Mouse (Mus musculus) adrenal gland, adult (tissue): ENCODE data around the gene Csmd2.
A peak's percentile ranks its signal among the peaks of the same experiment; 100 is the strongest.
"Not testable (repeated sequence)": the region's sequence is repeated elsewhere in the genome, so short reads cannot be mapped to it uniquely, and the experiment has no call there.

Experiments
- DNase-seq, 2 experiments: peaks; one replicate each; pipeline ENCODE4 v3.0.0; 2022 to 2023; ENCODE audit warnings: low spot score in 1 of 2; ENCODE audit not compliant: inconsistent age in 2 of 2

Csmd2 gene

DNA sequence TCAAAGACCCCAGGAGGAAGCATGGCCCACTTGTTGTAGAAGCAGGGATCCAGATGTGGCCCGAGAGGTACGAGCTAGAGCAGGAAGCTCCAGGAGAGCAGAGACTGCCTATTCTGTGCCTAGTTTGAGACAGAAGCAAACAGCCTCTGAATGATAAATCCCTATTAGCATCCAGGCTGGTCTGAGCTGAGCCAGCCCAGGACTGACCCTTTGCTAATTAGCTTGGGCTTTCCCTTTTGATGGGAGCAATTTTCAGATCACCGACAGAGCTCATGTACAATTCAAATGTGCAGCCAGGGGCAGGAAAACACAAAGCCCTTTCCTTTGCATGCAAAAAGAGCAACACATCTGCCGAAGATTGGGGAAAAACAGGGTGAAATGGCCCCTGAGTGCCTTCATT, 54.2 kb downstream of the Csmd2 start:
- DNase-seq, result no peak

DNA sequence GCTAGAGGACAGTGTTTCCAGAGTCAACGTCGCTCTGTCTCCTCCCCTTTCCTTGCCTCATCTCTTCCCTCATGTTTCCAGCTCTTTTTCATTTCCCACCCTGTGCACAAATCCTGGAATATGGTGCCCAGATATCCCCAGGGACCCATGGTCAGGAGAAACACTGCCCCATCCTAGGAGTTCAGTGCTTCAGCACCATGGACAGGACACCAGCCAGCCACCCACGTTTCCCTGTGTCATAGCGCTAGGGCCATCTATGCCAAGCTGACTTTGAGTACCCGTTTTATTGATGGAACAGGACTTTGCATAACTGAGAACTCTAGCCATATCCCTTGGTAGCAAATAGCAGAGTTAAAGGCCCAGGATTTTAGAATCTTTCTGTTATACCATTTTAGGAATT, 55.0 kb downstream of the Csmd2 start:
- DNase-seq, result peak; percentile 4 to 53

DNA sequence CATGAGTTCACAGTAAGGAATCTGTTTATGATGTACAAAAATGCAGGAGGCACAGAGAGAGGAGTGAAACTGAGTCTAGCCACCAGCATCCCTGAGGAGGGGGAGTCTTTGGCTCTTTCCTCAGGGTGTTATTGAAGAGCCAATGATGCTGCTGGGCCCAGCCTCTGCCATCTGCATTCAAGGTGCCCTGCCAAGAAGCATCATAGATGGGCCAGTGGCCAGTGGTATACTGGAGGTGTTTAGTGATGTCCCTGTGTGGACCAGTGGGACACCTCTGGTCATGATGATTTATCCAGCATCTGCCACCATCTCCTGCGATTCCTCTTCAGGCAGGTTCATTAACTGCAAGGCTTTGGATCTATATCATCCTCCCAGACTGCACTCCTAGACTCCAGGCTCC, 61.1 kb downstream of the Csmd2 start:
- no peak for DNase-seq

DNA sequence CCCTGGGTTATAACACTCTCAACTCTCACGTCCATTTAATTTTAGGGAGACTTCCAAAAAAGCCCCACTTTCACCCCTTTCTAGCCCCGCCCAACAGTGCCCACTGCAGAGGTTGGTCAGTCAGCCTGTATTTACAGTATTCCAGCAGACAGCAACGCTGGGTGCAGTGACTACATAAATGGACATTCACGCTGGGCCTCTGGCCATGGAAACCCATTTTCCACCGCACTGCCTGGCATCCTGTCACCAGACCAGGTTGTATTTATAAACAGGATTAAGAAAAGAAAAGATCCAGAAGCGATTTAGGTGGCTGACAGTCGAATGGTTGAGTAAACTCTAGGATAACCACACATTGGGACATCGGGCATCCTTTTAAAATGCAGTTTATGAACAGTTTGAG, 65.0 kb downstream of the Csmd2 start:
- DNase-seq, result no peak

DNA sequence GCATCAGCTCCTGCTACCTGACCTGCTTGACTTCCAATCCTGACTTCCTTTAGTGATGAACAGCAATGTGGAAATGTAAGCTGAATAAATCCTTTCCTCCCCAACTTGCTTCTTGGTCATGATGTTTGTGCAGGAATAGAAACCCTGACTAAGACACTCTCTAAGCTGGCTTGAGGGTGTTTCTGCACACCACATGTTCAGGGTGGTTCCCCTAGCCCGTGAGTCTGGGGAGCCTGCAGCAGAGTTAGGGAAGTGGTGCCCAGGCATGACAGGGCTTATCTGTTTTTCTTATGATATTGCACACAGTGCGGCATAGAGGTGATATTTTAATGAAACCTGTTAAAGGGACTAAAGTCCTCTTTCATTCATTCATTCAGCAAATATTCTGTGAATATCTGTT, 73.6 kb downstream of the Csmd2 start:
- not testable (repeated sequence) for DNase-seq

DNA sequence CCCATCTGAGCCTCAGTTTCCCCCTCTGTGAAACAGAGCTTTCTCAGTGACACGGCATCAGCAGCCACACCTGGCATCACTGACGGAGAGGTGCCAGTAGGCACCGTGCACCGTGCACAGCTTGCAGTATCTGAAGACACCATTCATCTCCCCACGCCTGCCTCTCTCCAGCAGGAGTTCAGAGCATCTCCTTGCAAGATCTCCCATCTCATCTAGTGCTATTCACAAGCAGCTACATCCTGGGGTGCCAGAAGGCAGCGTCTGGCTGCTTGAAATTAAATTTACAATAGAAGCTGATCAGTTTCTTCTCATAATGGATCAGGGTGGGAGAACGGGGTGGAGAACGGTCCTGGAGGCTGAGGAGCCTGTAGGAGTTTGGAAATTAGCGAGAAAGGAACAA, 79.5 kb downstream of the Csmd2 start:
- DNase-seq, result no peak

DNA sequence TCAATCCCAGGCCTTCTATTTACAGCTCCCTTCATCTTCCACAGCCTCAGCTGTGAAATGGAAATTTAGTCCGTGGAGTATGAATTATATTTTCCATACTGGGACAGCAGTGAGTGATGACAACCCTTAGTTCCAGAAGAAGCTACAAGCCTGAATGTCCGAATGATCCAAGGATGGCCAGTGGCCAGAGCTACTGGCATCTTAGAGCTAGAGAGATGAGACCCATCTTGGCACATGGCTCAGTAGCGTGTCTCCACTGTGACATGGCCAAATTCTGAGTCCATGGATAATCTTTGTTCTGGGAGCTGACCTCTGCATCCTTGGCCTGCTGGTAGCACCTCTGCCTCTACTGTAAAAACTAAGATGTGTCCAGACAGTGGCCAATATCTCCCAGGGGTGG, 96.8 kb downstream of the Csmd2 start:
- no peak for DNase-seq

DNA sequence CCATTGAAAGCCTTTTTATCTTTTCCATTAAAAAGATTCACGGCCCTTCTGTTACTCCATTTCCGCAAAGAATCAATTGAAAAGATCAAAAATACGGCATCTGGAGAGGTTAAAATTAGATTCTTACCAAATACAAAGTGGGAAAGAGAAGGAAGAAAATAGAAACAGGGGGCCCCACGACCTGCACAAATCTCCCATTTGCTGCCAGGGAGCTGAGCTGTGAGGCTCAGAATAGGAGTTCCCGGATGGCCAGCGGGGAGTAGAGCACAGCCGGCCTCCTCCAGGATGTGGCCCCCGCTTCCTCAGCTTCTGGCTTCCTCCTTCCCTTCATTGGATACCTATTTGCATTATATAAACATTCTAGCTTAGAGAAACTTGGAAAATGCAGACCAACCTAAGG, 97.4 kb downstream of the Csmd2 start:
- DNase-seq, result no peak

DNA sequence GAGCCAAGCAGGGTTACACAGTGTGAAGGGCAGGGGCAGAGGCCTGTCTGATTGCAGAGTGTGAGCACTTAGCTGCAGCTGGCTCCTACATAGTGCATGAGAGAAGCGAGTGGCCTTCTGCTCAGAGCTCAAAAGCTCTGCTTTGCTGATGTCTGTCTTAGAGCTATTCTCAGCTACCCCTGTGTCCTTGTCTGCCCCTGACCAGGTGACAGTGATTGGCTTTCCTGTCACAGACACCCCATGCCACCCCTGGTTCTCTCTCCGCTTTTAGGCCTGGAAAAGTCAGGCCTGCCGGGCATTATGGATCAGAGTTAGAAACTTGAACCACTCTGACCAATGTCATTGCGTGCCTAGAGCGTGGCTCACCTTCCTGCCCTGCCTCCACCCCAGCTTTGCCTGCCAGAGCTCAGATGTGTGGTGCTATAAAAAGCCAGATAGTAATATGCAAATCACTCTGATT, 99.5 kb downstream of the Csmd2 start:
- DNase-seq, result no peak

DNA sequence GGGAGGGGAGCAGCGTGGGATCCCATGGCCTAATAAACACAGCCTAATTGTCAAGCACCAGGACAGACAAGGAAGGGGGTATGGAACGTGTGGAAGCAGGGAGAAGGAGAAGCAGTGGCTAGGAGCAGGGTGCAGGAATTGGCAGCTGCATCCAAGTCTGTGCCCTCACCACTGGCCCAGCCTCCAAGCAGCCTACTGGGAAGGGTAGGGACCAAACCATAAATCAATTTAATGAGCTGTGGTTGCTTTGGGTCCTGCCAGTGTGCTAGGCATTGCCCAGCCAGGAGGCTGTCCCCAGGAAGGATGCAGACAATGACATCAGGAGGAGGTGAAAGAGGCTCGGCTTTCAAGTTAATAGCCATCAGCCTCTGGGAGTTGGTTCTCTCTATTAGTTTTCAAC, 100.0 kb downstream of the Csmd2 start:
- DNase-seq, result no peak

DNA sequence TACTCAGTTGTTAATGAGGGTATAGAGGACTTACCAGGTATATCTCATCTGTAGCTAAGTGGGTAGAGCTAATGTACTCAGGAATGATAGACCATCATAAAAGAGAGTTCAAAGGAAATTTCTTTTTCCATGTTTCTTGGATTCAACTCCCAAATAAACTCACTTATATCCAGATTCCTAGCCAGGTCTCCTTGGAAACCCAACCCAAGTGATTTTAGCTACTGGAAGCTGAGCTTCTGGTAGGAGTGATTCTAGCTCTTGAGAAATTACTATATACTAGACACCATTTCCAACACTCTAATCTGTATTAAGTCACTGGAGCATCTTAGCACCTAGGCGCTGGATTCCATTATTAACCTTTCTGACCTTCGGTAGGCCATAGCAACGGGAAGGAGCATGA, 100.6 kb downstream of the Csmd2 start:
- DNase-seq, result no peak

DNA sequence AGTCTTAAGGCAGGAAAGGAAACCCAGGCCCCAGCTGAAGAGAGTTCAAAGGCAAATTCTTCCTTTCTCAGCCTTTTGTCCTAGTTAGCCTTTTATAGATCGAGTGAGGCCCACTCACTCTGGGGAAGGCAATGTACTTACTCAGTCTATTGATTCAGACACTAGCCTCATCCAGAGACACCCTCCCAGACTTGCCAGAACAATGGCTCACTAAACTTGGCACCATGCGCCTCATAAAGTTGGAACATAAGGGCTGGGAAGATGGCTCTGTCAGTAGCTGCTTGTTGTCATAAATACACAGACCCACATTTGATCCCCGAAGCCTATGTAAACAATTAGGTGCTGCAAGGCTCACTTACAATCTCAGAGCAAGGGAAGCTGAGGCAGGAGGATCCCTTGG, 104.3 kb downstream of the Csmd2 start:
- no peak for DNase-seq

DNA sequence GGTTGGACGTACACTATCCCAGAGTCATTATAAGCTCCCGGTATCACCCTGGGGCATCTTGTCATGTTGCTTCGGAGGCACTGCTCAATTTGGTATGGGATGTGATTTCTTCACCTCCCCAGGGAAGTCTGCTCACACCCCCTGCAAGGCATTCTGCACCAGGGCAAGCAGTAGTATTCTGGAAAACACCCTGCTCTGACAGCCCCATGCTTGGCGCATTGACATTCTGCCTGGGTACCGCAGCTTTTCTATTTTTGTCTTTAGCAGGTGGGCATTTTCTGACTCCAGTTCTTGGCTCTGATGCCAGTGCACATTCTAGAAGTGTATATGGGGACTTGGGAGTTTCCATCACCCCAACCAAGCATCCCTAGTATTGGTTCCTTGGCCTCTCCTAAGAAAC, 111.9 kb downstream of the Csmd2 start:
- no peak for DNase-seq

DNA sequence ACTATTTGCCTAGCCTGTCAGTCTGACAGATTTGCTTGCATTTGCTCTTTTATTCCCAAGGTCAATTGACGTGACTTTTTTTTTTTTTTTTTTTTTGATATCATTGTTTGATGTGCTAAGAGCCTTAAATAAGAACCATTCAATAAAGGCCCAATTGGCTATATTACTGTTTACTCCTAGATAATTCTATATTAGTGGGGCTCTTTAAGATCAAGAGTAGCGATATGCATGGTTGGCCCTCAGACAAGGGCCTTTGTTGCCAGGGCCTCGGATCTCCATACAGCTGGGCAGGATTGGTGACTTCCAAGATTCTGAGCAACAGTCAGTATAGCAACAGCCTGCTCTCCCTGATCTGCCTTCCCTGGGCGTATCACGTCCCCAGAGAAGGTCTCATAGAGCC, 112.9 kb downstream of the Csmd2 start:
- DNase-seq, result no peak

DNA sequence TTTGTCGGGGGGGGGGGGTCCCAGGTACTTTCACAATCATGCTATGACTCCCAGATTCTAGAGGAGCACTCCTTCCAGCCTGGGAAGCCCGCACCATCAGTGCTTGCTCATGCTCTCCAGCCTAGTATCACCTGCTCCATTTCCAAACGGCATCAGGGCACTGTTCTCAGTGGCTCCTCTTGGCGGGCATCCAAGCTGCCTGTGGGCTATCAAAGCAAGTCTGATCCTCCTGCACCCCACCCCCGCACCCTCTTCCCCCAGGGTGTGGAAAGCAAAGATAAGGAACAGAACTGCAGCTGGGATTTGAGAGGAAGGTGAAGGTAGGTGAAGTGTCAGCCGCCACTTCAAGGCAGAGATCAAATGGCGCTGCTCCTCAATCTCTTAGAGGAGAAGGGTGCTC, 128.7 kb downstream of the Csmd2 start:
- peak in 1 of 2 experiments; percentile 16 for DNase-seq

DNA sequence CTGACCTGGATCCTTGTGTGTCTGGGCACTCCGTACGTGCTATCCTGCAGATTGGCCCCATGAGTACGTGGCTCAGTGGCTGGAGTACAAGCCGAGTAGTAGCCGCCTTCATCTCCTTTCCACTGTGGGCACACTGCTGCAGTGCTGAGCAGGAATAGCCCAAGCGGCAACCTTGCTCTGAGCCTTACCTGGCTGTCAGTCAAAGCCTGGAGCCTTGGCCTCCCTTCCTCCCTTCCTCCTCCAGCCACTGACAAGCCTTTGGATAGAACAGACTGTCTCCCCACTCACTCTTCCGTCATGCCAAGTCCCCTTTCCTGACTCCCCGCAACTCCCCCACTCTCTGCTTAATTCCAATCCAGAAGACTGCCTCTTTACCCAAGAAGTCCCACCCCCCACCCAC, 135.6 kb downstream of the Csmd2 start:
- DNase-seq, result no peak

DNA sequence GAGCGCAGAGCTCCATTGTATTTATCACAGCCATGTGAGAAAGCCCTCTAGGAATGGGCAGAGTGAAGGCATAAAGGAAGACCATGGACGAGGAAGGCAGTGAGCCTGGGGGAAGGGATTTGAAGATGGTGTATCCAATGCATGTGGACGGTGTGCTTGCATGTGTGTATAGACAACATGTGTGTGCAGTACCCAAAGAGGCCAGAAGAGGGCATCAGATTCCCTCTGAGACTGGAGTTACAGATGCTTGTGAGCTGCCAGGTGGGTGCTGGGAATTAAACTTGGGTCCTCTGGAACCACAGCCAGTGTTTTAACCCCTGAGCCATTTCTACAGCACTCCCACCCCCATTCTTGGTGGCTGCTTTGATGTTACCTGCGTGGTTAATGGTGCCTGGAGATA, 137.1 kb downstream of the Csmd2 start:
- no peak for DNase-seq

DNA sequence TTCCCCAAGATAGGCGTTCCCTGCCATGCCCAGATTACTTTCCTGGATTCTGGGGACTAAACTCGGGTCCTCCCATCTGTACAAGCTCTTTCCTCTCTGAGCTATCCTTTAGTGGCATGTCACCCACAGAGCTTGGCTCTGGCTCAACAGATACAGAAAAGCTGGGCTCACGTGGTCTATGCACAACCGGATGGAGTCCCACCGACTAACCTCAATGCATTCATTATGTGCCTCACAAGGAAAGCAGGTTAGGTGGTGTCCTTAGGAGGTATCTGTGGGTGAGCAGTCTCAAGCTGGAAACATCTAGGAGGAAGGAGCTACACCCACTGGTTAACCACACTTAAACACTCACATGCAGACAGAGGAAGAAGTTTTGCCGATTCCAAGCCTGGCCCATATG, 140.9 kb downstream of the Csmd2 start:
- no peak for DNase-seq

DNA sequence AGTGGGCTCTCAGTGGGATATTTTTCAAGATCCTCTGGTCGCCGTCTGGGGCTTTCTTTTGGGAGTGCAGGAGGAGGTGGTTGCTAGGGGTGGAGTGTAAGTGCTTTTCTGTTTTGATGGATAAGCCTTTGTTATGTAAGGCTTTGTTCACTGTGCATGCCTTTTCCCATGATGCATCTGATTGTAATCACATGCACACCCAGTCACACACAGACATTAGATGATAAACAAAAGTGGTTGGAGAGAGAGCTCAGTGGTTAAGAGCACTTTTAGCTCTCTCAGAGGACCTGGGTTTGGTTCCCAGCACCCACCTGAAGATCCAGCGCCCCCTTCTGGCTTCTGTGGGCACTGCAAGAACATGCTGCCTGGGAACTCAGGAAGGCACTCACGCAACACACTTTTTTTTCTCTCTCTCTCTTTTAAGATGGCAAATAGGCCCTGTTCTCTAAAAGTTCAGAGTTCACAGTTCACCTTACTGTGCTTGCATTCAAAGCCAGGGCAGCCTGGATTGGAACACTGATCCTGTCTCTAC, 143.0 kb downstream of the Csmd2 start:
- no peak for DNase-seq

DNA sequence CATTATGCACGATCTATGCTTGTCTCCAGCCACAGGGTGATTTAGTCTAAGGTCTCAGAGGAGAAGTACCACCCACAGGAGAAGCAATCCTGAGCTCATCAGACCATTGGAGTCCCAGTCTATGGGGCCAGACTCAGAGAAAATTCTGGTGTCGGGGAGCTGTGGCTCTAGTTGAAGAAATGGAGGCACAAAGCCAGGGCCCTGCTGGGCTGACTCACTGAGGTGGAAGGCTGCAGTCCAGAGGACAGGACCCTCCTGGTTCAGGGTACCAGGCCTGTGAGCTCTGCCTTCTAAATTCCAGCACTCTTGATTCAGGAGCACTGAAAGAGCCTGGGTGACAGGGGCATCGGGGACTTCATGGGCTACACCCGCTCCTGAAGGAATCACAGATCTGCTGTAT, 144.0 kb downstream of the Csmd2 start:
- DNase-seq, result no peak

DNA sequence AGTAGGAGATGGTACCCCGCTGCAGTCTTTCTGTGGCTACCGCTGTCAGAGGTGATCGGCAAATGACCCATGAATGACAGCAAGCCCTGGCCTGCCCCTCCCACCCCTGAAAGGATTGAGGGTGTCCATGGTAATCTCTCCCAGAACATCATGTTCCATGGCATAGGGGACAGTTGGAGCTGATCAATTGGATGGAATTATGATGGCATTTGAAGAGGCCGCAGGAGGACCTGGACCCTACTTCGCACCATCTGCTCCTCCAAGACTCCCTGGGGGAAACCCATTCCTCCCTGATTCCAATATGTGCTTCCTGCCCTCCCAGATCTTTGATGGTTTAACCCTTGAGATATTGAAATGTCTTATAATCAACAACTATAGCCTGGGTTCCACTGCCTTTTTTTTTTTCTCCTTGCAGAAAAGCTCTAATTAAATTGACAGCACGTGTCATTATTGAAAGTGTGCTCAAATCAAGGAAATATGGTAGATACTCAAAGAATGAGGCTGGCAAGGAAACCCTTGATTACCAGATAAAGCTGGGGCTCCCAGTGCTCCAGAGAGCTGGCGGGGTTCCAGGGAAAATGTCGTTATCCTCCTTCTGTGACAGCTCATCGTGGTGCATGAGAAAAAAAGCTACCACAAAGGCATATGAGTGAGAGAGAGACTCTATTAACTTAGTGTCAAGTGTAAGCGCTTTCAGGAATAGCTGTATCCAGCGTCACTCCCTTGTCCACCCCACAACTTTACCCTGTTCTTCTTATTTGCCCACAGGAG, 145.4 kb downstream of the Csmd2 start:
- no peak for DNase-seq

DNA sequence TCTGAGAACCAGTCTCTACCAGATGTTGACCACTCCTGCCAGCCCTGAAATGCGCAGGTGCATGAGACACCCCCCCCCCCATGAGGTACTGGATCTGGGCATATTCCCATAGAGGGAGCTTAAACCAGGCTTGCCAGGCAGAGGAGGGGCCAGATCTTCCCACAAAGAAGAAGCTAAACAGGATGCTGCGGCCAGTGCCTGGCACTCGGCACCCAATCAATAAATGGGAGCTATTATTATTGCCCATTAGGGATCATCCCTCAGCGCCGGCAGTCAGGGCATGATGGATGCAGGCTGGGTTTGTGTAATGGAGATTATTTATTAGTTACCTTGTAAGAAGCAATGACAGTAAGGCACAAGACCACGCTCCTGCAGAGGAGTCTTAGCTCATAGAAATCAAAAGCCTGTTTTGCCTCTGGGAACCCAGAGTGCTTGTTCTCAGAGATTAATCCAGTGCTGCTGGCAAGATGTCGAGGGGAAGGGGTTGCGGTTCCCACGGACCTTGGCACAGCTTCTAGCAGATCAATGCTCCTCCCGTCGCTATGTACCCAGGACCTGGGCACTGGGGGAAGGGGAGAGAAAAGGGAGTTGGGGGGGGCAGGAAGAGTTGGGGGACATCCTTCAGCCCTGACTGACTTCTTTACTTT, 146.8 kb downstream of the Csmd2 start:
- no peak for DNase-seq
